Mouse (Mus musculus) E14TG2a.4 (cell line): ENCODE measurements around the gene Senp7.

ENCODE experiments used
- CTCF ChIP-seq: conservative IDR thresholded peaks from 2 replicates; pipeline ENCODE4 v1.5.1; 2014; ENCODE audit warnings: low read length
- NANOG ChIP-seq: IDR thresholded peaks from 2 replicates; pipeline ENCODE4 v1.6.1; 2014; ENCODE audit warnings: borderline replicate concordance, low read length, mixed read lengths
- POU5F1 ChIP-seq: IDR thresholded peaks from 2 replicates; pipeline ENCODE4 v1.6.1; 2014; ENCODE audit warnings: low read length, borderline replicate concordance

DNA sequence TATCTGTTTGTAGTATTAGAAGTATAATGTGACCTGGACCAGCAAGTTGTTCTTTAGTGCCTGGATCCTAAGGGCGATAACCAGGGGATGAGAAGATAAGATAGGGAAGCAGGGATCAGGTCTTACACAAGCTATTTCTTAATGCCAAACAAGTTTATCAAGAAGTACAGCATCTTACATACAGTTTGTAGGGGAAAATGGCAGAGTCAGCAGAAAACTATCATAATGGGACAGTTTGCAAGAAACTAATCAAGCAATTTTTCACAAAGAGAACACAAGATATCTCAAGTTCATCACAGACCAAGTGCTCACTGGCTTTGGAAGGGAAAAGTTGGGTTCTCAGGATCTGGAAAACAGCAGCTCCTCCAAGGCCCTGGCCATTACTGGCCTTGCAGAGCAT, 31.3 kb downstream of the Senp7 start:
- TF ChIP-seq CTCF (no peak), NANOG (no peak), POU5F1 (no peak)
